Mouse (Mus musculus) stomach, embryonic 15.5 days (tissue): Measurements from ENCODE around the gene Atg13. TPM values are rescaled to one million over a fixed set of nuclear protein-coding genes. Genes with fewer than 3 reads are reported as not detected.

Source experiments
- ATAC-seq: fragments of 200-750 bp; cut with Nextera tagmentation; 2 replicates; pipeline ENCODE4 v1.8.0; 2017; ENCODE audit warnings: low read depth, moderate number of reproducible peaks, moderate TSS enrichment; ENCODE audit not compliant: insufficient read depth, low FRiP score
- H3K27ac ChIP-seq: fragments of 300-500 bp; sonication (generic); 2 replicates; pipeline ENCODE4 v1.5.1; 2015; ENCODE audit warnings: mild to moderate bottlenecking, inconsistent platforms
- H3K27me3 ChIP-seq: fragments of 300-500 bp; sonication (generic); replicated peaks from 2 replicates; pipeline ENCODE4 v1.6.1; 2015; ENCODE audit warnings: inconsistent platforms
- H3K36me3 ChIP-seq: fragments of 300-500 bp; sonication (generic); 2 replicates; pipeline ENCODE4 v1.6.1; 2015; ENCODE audit warnings: inconsistent platforms
- H3K4me1 ChIP-seq: fragments of 300-500 bp; sonication (generic); 2 replicates; pipeline ENCODE4 v1.6.1; 2015; ENCODE audit warnings: inconsistent platforms
- H3K4me2 ChIP-seq: fragments of 300-500 bp; sonication (generic); 2 replicates; pipeline ENCODE4 v1.6.1; 2015; ENCODE audit warnings: mild to moderate bottlenecking, inconsistent platforms
- H3K4me3 ChIP-seq: fragments of 300-500 bp; sonication (generic); replicated peaks from 2 replicates; pipeline ENCODE4 v1.5.1; 2015; ENCODE audit warnings: inconsistent platforms
- H3K9ac ChIP-seq: fragments of 300-500 bp; sonication (generic); 2 replicates; pipeline ENCODE4 v1.6.1; 2015; ENCODE audit warnings: inconsistent platforms
- H3K9me3 ChIP-seq: fragments of 300-500 bp; sonication (generic); 2 replicates; pipeline ENCODE4 v1.6.1; 2016; ENCODE audit warnings: inconsistent platforms
- WGBS: fragments of 180-500 bp; shearing (Covaris S2); methylation state at CpG from one replicate; pipeline ENCODE4 v1.1.7; 2015; 5-methylcytosine and 5-hydroxymethylcytosine counted together
- polyA plus RNA-seq: library from polyadenylated mRNA; unstranded; fragments of >200 nt; fragmentation: Nextera tagmentation; extraction: Ambion mirVana; gene quantifications from 2 replicates; pipeline ENCODE4 v1.2.1, GENCODE M21; 2015

The Atg13 gene
- polyA plus RNA-seq, 1 experiment from 2014 or later = 21.0 TPM

DNA sequence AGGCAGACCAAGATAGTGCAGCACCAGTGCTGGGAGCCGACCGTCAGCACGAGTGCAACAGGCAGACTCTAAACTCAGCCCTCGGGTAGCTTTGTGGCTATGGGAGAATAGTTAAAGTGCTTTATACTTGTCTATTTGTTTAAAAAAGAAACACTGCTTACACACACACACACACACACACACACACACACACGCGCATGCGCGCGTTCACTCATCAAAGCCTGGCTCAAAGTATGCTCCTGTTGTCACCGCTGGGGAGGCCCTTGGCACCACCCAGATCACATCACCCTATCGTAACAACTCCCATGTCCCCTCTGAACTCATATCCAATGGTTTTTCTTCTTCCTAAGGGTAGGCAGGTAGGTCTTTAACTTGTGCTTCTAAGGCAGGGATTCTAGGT, 66.4 kb downstream of the Atg13 start:
- H3K27me3 ChIP-seq = no peaks in the 10 kb centered on the region
- H3K9me3 ChIP-seq = no peaks in the 10 kb centered on the region
- ATAC-seq = no peak
- peaks cover 41% of the 10 kb centered on the region for H3K36me3 ChIP-seq
- H3K4me1 ChIP-seq = peaks cover 6% of the 10 kb centered on the region; the same call in 1 of the 2 replicates
- WGBS = 91% methylated on average over 11 of the region's 11 CpGs
- H3K27ac ChIP-seq = no peak overlapping the region
- H3K9ac ChIP-seq = no peak overlapping the region
- H3K4me2 ChIP-seq = no peak overlapping the region
- H3K4me3 ChIP-seq = no peak overlapping the region

DNA sequence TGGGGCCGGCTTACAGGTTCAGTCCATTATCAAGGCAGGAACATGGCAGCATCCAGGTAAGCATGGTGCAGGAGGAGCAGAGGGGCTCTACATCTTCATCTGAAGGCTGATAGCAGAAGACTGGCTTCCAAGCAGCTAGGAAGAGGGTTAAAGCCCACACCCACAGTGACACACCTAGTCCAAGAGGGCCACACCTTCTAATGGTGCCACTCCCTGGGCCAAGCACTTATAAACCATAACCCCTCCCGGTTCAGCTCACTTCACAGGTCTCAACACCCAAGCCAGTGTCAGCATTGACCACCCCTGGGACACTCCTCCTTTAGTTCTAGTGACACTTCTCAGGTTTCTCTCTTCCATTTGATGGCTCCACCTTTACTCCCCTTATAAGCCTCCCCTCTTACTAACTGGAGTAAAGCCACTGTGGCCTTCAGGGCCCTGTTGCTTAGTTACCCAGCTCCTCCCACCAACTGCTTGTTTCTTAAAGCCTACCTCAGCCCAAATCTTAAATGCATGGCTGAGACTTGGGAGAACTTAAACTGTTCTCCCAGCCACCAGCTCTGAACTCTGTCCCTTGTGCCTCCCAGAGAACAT, 67.5 kb downstream of the Atg13 start:
- no peaks in the 10 kb centered on the region for H3K9me3 ChIP-seq
- H3K27me3 ChIP-seq = no peaks in the 10 kb centered on the region
- 73% methylated on average over 2 of the region's 2 CpGs for WGBS
- H3K4me2 ChIP-seq = no peak overlapping the region
- H3K4me1 ChIP-seq = no peaks in the 10 kb centered on the region
- peak; percentile 57; the same call in 1 of the 2 replicates for ATAC-seq
- H3K9ac ChIP-seq = no peak overlapping the region
- no peak overlapping the region for H3K4me3 ChIP-seq
- no peak overlapping the region for H3K27ac ChIP-seq
- peaks cover 41% of the 10 kb centered on the region for H3K36me3 ChIP-seq

GRCm38 (mm10) chr2:91638931-91639330, 71.4 kb downstream of the Atg13 start:
- Histone ChIP-seq H3K4me2 (no peak overlapping the region), H3K27me3 (no peaks in the 10 kb centered on the region), H3K27ac (no peak overlapping the region), H3K9me3 (no peaks in the 10 kb centered on the region), H3K36me3 (peaks cover 7% of the 10 kb centered on the region; the same call in 1 of the 2 replicates), H3K4me1 (no peaks in the 10 kb centered on the region), H3K9ac (no peak overlapping the region), H3K4me3 (no peak overlapping the region)
- ATAC-seq = no peak
- 54% methylated on average over 6 of the region's 6 CpGs for WGBS

- H3K4me1 ChIP-seq = no peaks in the 10 kb centered on the region
- H3K9ac ChIP-seq = no peak overlapping the region
- H3K4me3 ChIP-seq = no peak overlapping the region
- H3K9me3 ChIP-seq = no peaks in the 10 kb centered on the region
- peak overlapping the region; percentile 72 for H3K27ac ChIP-seq
- WGBS = 58% methylated on average over 5 of the region's 5 CpGs
- peak; percentile 79 for ATAC-seq
- H3K27me3 ChIP-seq = no peaks in the 10 kb centered on the region
- peak overlapping the region; percentile 25; the same call in 1 of the 2 replicates for H3K4me2 ChIP-seq
- H3K36me3 ChIP-seq = no peaks in the 10 kb centered on the region
These were observed 73.5 kb downstream of the Atg13 start for GRCm38 (mm10) chr2:91636727-91637338.

GRCm38 (mm10) chr2:91636229-91636628, 74.1 kb downstream of the Atg13 start, which contains the start of gene F2:
Gene F2, minus strand, starts transcription at chr2:91636414.
- Histone ChIP-seq H3K36me3 (no peaks in the 10 kb centered on the region), H3K4me2 (peak within 1 kb of the TSS; percentile 25; the same call in 1 of the 2 replicates), H3K27ac (peak within 1 kb of the TSS; percentile 72), H3K27me3 (no peaks in the 10 kb centered on the region), H3K9me3 (no peaks in the 10 kb centered on the region), H3K4me3 (no peak within 1 kb of the TSS), H3K9ac (no peak within 1 kb of the TSS), H3K4me1 (no peaks in the 10 kb centered on the region)
- 72% methylated on average over 8 of the region's 8 CpGs for WGBS
- ATAC-seq = peak; percentile 31; the same call in 1 of the 2 replicates

- no peaks in the 10 kb centered on the region for H3K4me1 ChIP-seq
- no peak for ATAC-seq
- no peak overlapping the region for H3K4me3 ChIP-seq
- no peak overlapping the region for H3K27ac ChIP-seq
- H3K9ac ChIP-seq = no peak overlapping the region
- H3K27me3 ChIP-seq = no peaks in the 10 kb centered on the region
- no peaks in the 10 kb centered on the region for H3K9me3 ChIP-seq
- 85% methylated on average over 11 of the region's 11 CpGs for WGBS
- H3K4me2 ChIP-seq = no peak overlapping the region
- no peaks in the 10 kb centered on the region for H3K36me3 ChIP-seq
These were observed 74.9 kb downstream of the Atg13 start for GRCm38 (mm10) chr2:91635486-91635885.

- H3K4me2 ChIP-seq = no peak overlapping the region
- H3K9me3 ChIP-seq = no peaks in the 10 kb centered on the region
- no peaks in the 10 kb centered on the region for H3K4me1 ChIP-seq
- WGBS = 70% methylated on average over 9 of the region's 9 CpGs
- no peaks in the 10 kb centered on the region for H3K36me3 ChIP-seq
- no peak overlapping the region for H3K9ac ChIP-seq
- no peak overlapping the region for H3K27ac ChIP-seq
- no peak overlapping the region for H3K4me3 ChIP-seq
- ATAC-seq = no peak
- no peaks in the 10 kb centered on the region for H3K27me3 ChIP-seq
These were observed 75.5 kb downstream of the Atg13 start for GRCm38 (mm10) chr2:91634841-91635240.

DNA sequence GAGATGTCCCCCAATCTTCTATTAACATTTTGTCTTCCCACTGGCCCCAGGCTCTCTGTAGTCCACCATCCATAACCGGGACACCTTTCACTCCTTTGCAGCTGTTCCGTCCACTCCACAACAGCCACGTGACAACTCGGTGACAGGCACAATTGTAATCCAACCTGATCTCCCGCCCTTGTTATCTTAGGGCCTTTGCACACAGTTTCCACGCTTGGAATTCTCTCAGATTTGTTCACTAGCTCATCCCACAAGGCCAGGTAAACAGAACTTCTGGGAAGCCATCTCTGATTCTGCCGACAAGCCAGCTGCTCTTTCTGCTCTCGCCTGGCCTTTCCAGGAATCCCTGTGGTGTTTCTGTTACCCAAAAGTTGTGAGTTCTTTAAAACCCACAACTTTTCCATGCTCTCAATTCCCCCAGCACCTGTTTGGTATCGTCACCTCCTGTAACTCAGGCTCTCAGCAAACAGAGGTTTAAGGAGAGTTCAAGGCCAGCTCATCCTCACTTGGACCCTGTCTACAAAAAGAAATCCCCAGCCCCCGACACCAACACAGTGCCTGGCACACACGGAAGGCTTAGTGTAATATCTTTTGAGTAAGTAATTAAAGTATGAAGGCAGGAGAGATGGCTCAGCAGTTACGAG, 76.9 kb downstream of the Atg13 start:
- ATAC-seq = no peak
- no peak overlapping the region for H3K4me3 ChIP-seq
- H3K4me1 ChIP-seq = no peaks in the 10 kb centered on the region
- no peak overlapping the region for H3K4me2 ChIP-seq
- no peaks in the 10 kb centered on the region for H3K9me3 ChIP-seq
- H3K9ac ChIP-seq = no peak overlapping the region
- no peaks in the 10 kb centered on the region for H3K36me3 ChIP-seq
- no peaks in the 10 kb centered on the region for H3K27me3 ChIP-seq
- H3K27ac ChIP-seq = no peak overlapping the region
- 65% methylated on average over 12 of the region's 12 CpGs for WGBS

DNA sequence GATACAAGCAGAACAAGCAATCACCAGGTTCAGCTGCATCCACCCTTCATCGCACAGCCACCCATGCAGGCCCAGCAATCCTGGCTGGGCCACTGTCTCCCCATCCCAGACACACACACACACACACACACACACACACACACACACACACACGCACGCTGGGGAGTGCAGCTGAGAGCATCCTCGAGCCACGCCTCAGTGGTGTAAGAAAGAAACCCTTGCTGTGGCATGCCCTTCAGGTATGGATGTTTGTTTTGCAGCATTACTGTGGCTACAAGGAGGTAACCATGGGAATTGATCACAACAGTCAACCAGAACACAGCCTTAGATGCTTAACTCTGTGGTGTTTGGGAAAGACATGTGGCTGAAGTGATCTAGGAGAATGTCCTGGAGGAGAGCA, 78.1 kb downstream of the Atg13 start:
- ATAC-seq = no peak
- 47% methylated on average over 5 of the region's 5 CpGs for WGBS
- Histone ChIP-seq H3K36me3 (no peaks in the 10 kb centered on the region), H3K4me1 (no peaks in the 10 kb centered on the region), H3K27ac (no peak overlapping the region), H3K9ac (no peak overlapping the region), H3K4me3 (no peak overlapping the region), H3K9me3 (no peaks in the 10 kb centered on the region), H3K4me2 (no peak overlapping the region), H3K27me3 (no peaks in the 10 kb centered on the region)

GRCm38 (mm10) chr2:91631826-91632225, 78.5 kb downstream of the Atg13 start:
- ATAC-seq = no peak
- no peak overlapping the region for H3K4me3 ChIP-seq
- H3K4me1 ChIP-seq = no peaks in the 10 kb centered on the region
- 79% methylated on average over 5 of the region's 5 CpGs for WGBS
- no peak overlapping the region for H3K27ac ChIP-seq
- H3K9ac ChIP-seq = no peak overlapping the region
- no peaks in the 10 kb centered on the region for H3K9me3 ChIP-seq
- no peaks in the 10 kb centered on the region for H3K36me3 ChIP-seq
- no peak overlapping the region for H3K4me2 ChIP-seq
- H3K27me3 ChIP-seq = no peaks in the 10 kb centered on the region

- Histone ChIP-seq H3K4me2 (no peak overlapping the region), H3K9me3 (no peaks in the 10 kb centered on the region), H3K4me1 (no peaks in the 10 kb centered on the region), H3K27me3 (no peaks in the 10 kb centered on the region), H3K36me3 (no peaks in the 10 kb centered on the region), H3K27ac (no peak overlapping the region), H3K9ac (no peak overlapping the region), H3K4me3 (no peak overlapping the region)
- ATAC-seq = no peak
- WGBS = 90% methylated on average over 12 of the region's 12 CpGs
These were observed 80.0 kb downstream of the Atg13 start for GRCm38 (mm10) chr2:91630384-91630783.

- Histone ChIP-seq H3K9ac (no peak overlapping the region), H3K27me3 (no peaks in the 10 kb centered on the region), H3K9me3 (no peaks in the 10 kb centered on the region), H3K4me2 (no peak overlapping the region), H3K4me1 (no peaks in the 10 kb centered on the region), H3K4me3 (no peak overlapping the region), H3K27ac (no peak overlapping the region), H3K36me3 (no peaks in the 10 kb centered on the region)
- ATAC-seq = no peak
- 81% methylated on average over 18 of the region's 18 CpGs for WGBS
These were observed 80.7 kb downstream of the Atg13 start for GRCm38 (mm10) chr2:91629682-91630081.
